Mouse (Mus musculus) embryonic fibroblast, embryonic 13.5 days (primary cell): ENCODE measurements at regions not wholly inside any gene's neighbourhood (a gene's known extent, or its start where the extent isn't known, plus 50 kb on each side); places are given as distances from the start of the nearest gene placed in this dataset.

Experiments used
- CTCF ChIP-seq: IDR thresholded peaks from 2 replicates; pipeline ENCODE4 v1.5.1; 2011; ENCODE audit warnings: mild to moderate bottlenecking, control low read depth, low read length, moderate library complexity, borderline replicate concordance; ENCODE audit not compliant: insufficient read depth
- POLR2A ChIP-seq: IDR thresholded peaks from 2 replicates; pipeline ENCODE4 v1.6.1; 2011; ENCODE audit warnings: low read depth, mild to moderate bottlenecking, control low read depth, low read length, moderate library complexity

- TF ChIP-seq CTCF (no peak), POLR2A (no peak)
Measured at GRCm38 (mm10) chr3:128029565-128029915, 133.4 kb upstream of the Fam241a start.
